Mouse (Mus musculus): ENCODE measurements around the gene BC052040.

BC052040 gene

GRCm38 (mm10) chr2:115764595-115765305, 183.2 kb downstream of the BC052040 start:
- no peak for DNase-seq (ENCODE audit: low read depth, low spot score)

- no peak for DNase-seq (ENCODE audit: low read depth, low spot score)
Observed at GRCm38 (mm10) chr2:115769597-115770305, 188.2 kb downstream of the BC052040 start.

DNA sequence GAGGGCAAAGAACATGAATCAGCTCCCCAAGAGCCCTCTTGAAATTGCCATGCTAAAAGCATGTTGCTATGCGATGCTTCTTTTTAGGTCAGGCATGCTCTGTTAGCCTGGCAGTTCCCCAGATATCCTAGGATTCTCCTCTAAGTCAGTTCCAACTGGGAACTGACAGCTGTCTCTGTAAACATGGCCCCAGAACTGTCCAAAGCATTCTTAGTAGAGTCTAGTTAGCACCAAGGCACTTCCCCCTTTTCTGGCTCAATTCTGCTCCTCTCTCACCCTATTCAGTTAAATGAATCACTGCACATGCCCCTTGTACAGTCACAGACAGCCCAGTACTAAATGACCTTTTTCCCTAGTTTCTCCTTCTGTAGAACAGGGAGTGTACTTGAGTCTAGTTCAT, 191.2 kb downstream of the BC052040 start:
- DNase-seq (ENCODE audit: low read depth, low spot score) = no peak

DNA sequence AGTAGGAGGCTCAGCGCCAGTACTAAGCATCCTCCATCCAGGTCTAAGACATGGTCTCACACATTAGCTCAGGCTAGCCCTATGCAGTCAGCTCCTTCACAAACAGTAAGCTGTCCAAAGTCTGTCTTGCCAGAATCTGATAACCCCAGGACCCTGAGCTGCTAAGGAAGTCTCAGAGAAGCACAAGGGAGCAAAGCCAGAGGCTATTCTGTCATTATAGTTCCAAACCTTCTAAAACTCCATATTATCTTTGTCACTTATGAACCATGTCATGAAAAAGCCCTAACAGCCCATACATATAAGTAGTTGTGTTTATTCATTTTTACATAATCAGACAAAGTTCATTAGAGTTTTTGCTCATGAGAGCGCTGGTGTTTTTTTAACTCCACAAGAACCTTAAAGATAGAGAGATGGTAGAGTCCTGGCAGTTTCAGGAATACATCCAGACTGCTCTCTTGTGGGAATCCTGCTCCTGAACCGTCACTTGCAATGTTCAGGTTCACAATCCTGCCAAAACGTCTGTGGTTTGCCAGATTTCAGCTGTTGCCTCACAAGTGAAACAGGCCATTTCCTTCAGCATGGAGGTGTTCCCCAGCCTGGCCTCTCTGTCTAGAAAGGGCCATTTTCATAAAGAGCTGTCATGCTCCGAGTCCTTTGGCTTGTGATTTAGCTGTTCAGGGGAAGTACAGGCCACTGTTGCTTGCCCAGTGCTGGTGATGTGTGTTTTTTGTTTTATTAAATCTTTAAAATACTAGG, 192.8 kb downstream of the BC052040 start:
- DNase-seq (ENCODE audit: low read depth, low spot score) = no peak

GRCm38 (mm10) chr2:115775488-115776217, 194.1 kb downstream of the BC052040 start:
- DNase-seq (ENCODE audit: low read depth, low spot score) = no peak

DNA sequence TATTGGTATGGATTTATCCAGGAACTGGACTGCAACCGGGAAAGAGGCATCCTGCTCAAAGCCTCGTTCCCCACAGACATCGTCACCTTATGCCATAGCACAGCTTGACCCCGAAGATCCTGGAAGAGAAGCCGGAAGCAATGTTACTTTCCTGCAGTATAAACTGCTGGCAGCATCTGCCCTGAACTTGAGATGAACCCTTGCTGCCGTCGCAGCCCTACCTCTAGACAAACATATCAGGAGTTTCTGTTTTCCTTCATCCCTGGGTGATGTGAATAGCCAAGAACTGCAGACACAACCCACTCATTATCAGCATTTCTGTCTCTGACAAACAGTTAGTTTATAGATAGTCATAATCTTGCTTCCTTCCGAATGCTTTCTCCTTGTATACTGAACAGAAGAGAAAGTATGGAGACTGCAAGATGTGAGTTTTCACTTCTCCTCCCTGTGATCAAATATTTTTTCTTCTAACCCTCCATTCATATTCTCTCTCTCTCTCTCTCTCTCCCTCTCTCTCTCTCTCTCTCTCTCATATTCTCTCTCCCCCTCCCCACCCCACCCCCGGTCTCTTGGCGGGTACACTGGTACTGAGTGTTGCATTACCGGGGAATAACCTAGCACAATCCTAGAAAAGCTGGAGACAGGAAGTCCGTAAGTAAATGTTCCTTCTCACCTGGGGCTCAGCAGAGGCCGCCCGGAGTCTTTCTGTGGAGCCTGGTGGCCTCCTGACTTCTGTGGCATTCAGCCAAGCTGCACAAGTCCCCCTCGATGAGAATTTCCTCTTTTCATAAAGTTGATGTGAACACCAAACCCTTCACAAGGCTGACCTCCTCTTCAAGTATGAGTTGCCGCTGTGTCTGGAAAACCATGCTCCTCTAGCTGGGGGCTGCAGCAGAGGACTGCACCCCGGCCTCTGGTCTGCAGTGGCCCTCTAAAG, 195.7 kb downstream of the BC052040 start:
- no peak for DNase-seq (ENCODE audit: low read depth, low spot score)

DNA sequence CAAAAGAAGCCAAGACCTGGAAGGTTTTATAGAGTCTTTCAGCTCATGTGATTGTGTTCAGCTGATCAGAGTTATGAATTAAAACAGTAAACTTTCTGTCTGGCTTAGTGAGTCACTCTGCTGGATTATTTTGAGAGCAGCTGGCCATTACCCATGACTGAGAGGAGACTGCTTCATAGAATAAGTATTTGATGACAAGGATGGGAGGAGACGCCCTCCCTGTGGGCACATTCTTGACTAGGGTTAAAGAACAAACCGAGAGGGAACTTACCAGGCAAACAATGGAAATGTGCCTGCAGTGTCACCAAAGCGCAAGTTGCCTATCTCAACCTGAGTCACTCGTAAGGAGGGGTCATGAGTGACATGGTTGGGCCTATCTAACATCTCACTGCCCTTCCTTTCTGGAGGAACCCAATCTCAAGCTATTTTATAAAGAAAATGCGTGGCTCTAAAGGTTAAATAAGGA, 199.1 kb downstream of the BC052040 start:
- DNase-seq (ENCODE audit: low read depth, low spot score) = no peak

DNA sequence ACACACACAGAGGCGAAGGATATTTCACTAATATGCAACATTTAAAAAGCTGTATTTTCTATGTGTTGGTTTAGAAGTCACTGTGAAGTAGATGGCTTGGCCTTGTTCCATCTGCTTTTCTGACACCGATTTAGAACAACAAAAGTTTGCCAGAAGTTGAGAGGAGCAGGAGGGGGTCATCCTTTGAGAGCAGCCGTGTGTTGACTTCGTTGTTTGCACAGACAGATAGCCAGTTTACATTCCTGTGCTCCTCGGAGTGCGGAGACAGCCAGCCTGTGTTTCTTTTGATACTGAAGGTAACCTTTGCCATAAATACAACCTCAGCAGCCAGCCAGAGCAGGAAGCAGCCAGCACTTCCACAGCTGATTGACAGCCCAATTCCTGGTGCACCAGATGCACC, 204.2 kb downstream of the BC052040 start:
- DNase-seq (ENCODE audit: low read depth, low spot score) = no peak

DNA sequence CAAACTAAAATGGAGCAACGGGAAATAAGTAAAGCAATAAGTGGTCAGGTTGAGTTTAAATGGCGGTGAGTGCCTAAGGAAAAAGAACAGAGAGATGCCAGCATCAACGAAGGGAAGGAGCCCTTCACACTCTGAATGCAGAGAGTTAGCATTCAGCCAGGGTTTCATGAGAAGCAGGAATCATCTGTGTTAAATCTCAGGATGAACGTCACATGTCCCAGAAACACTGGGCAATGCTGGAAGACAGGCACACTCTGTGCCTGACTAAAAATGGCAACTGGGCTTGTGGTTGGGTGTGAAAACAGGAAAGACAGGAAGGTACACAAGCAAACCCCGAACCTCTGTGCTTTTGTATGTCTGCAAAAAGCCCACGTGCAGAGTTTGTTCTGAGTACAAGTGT, 217.3 kb downstream of the BC052040 start:
- DNase-seq (ENCODE audit: low read depth, low spot score) = no peak

- DNase-seq (ENCODE audit: low read depth, low spot score) = no peak
Observed at GRCm38 (mm10) chr2:115808376-115808775, 226.9 kb downstream of the BC052040 start.

DNA sequence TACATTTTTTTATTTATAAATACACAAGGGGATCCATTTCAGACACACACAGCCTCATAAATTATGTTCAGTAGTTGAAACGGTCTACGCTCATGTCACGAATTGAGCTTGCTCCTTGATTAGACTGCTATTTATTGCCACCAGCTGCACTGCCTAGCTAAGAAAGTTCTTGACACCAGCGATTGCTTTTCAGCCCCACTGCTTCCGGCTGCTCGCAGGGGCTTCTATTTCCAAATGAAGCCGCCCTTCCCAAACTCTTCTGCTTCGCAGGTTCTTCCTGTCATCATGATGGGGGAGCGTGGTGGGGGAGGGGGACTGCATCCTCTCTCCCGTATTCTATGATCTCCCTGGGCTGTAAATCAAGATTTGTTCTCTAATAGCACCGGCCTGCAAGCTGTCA, 231.8 kb downstream of the BC052040 start:
- DNase-seq (ENCODE audit: low read depth, low spot score) = no peak

DNA sequence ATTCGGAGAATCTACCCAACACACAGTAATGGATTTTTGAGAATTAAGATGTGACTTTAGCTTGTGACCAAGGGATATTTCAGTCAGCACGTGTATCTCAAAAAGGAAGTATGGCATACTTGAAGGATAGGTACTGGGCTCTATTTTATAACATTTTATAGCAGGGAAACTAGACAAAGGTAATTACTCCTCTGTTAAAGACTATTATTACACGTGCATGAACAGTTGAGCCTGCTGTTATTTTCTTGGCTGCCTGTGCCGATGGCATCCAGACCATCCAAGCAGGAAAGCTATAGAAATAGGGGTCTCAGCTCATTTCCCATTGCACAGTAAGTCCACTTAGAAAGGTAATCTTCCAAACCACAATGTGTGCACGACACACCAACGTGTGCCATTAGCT, 232.2 kb downstream of the BC052040 start:
- DNase-seq (ENCODE audit: low read depth, low spot score) = no peak

- no peak for DNase-seq (ENCODE audit: low read depth, low spot score)
Observed at GRCm38 (mm10) chr2:115817959-115818358, 236.4 kb downstream of the BC052040 start.

DNA sequence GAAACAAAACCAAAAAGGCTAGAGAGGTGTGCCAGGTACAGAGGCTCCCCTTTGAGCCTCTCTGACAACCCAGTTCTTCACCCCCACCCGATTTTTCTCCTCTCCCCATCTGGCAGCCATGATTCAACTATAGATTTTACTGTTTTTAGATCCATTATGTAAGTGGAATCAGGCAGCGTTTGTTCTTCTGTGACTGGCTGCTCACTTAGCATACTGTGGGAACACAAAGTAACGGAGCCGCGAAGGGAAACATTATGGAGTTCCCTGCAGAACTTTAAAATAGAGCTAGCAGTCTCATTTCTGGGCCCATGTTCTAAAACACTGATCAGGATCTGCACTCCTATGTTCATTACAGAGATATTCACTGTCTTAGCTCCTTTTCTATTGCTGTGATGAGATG, 240.8 kb downstream of the BC052040 start:
- no peak for DNase-seq (ENCODE audit: low read depth, low spot score)

Measured in CD4-positive helper T cell, adult 2 months (primary cell).